Mouse (Mus musculus) testis, adult 2 months (tissue): ENCODE results near the gene Casc3. TPM values are rescaled to one million over a fixed set of nuclear protein-coding genes. Genes with fewer than 3 reads are reported as not detected.

Source experiments
- H3K27ac ChIP-seq: fragments of 200-500 bp; 2 replicates; pipeline ENCODE4 v1.5.1; 2012; ENCODE audit warnings: low read depth, low read length; ENCODE audit not compliant: control insufficient read depth, insufficient read depth
- H3K27me3 ChIP-seq: fragments of 200-500 bp; 2 replicates; pipeline ENCODE4 v1.6.1; 2012; ENCODE audit warnings: mild to moderate bottlenecking, low read length, moderate library complexity; ENCODE audit not compliant: control insufficient read depth, insufficient read depth
- H3K36me3 ChIP-seq: fragments of 200-500 bp; 2 replicates; pipeline ENCODE4 v1.6.1; 2012; ENCODE audit warnings: mild to moderate bottlenecking, low read length; ENCODE audit not compliant: control insufficient read depth, insufficient read depth
- H3K4me1 ChIP-seq: fragments of 200-500 bp; 2 replicates; pipeline ENCODE4 v1.6.1; 2012; ENCODE audit warnings: low read length; ENCODE audit not compliant: control insufficient read depth, insufficient read depth
- H3K4me3 ChIP-seq: fragments of 200-500 bp; 2 replicates; pipeline ENCODE4 v1.5.1; 2012; ENCODE audit warnings: low read depth, mild to moderate bottlenecking, low read length, moderate library complexity, mixed read lengths; ENCODE audit not compliant: control insufficient read depth
- CTCF ChIP-seq: fragments of 200-500 bp; IDR thresholded peaks from 2 replicates; pipeline ENCODE4 v1.5.1; 2012; ENCODE audit warnings: low read depth, mild to moderate bottlenecking, inconsistent platforms, low read length, moderate library complexity; ENCODE audit not compliant: control insufficient read depth, insufficient read depth, insufficient replicate concordance
- POLR2A ChIP-seq: fragments of 200-500 bp; IDR thresholded peaks from 2 replicates; pipeline ENCODE4 v1.6.1; 2012; ENCODE audit warnings: low read depth, mild to moderate bottlenecking, inconsistent platforms, low read length, moderate library complexity; ENCODE audit not compliant: control insufficient read depth
- polyA plus RNA-seq: library from polyadenylated mRNA; depleted of rRNA; stranded (reverse); fragments of >200 nt; gene quantifications from 2 replicates; pipeline ENCODE4 v1.2.3, GENCODE M21; 2012

The Casc3 gene
- polyA plus RNA-seq, 1 experiment = 24.9 TPM

- Histone ChIP-seq H3K27me3 (no peaks in the 10 kb centered on the region), H3K36me3 (no peaks in the 10 kb centered on the region), H3K27ac (peak overlapping the region; percentile 82), H3K4me1 (peaks cover 27% of the 10 kb centered on the region), H3K4me3 (peak overlapping the region; percentile 25)
- TF ChIP-seq CTCF (no peak), POLR2A (no peak)
Measured at GRCm38 (mm10) chr11:98783236-98783696, 21.4 kb upstream of the Casc3 start.

GRCm38 (mm10) chr11:98784139-98784538, 20.6 kb upstream of the Casc3 start:
- Histone ChIP-seq H3K27ac (peak overlapping the region; percentile 34; the same call in 1 of the 2 replicates), H3K27me3 (no peaks in the 10 kb centered on the region), H3K4me1 (peaks cover 30% of the 10 kb centered on the region), H3K36me3 (no peaks in the 10 kb centered on the region), H3K4me3 (no peak overlapping the region)
- TF ChIP-seq CTCF (no peak), POLR2A (no peak)

GRCm38 (mm10) chr11:98785214-98785613, 19.5 kb upstream of the Casc3 start:
- H3K27me3 ChIP-seq = no peaks in the 10 kb centered on the region
- no peak overlapping the region for H3K27ac ChIP-seq
- no peak overlapping the region for H3K4me3 ChIP-seq
- H3K4me1 ChIP-seq = peaks cover 30% of the 10 kb centered on the region
- TF ChIP-seq CTCF (no peak), POLR2A (no peak)
- H3K36me3 ChIP-seq = no peaks in the 10 kb centered on the region

DNA sequence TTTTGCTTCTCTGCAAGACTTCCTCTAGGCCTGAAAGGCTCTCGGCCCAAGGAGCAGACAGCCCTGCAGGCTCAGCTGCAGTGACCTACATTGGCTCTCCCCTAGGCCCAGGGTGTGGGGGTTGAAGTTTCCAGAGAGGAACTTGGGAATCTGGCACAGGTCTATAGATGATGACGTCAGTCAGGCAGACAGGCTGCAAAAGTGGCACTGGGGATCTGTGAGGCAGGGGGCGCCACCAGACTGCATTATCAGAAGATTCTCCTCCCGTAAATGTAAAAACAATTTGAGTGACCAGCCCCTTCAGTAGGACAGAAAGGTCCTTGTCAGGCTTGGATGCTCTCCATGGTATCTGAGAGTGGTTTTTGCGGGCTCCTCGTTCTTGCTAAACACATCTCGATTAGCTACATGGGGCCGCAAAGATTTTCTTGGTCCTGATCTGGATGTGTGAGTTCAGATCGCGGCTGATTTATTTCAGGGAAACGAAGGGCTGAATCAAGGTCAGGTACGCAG, 18.9 kb upstream of the Casc3 start:
- no peak; the same call in 1 of the 2 replicates for TF ChIP-seq POLR2A
- TF ChIP-seq CTCF = no peak; the same call in 1 of the 2 replicates
- no peaks in the 10 kb centered on the region for H3K27me3 ChIP-seq
- no peaks in the 10 kb centered on the region for H3K36me3 ChIP-seq
- H3K4me1 ChIP-seq = peaks cover 30% of the 10 kb centered on the region
- H3K4me3 ChIP-seq = no peak overlapping the region
- peak overlapping the region; percentile 78 for H3K27ac ChIP-seq

DNA sequence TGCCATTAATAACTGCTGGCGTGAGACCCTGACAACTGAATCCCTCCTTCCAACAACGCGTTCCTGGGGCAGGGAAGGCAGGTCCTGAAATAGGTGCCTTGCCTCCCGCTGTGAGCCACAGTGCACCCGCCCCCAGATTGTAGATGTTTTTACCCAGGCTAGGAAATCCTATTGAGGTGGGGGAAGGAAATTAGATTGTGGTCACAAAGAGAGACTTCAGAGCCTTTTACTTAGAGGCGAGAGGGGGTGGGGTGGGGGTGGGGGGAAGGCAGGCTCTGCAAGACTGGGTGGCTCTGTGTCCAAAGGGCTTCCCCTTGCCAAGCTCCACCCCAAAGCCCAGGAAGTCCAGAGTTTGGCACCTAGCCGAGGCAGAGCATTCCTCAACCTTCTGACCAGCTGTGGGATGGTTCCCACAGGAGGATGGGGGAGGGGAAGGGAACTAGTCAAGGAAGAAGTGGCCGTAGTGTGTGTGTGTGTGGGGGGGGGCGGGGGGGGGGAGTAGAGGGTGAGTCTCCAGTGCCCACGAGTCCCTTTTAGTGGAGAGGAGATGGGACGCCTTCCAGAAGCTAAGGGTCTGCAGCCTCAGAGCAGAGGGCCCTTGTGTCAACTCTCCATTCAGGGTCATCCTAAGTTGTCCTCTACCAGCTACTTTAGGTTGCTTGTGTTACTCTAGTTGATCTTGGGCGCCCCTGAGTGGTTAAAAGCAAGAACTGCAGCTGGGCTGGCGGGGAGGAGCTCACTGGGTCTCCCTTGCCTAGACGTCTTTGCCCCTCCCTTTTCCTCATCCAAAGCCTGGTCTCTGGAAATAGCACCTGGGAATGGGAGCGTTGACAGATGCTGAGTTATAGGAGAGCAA, 18.1 kb upstream of the Casc3 start:
- TF ChIP-seq CTCF = peak; percentile 84; the same call in 1 of the 2 replicates
- TF ChIP-seq POLR2A = no peak
- Histone ChIP-seq H3K27ac (peak overlapping the region; percentile 78), H3K4me1 (peaks cover 29% of the 10 kb centered on the region), H3K4me3 (no peak overlapping the region), H3K27me3 (no peaks in the 10 kb centered on the region), H3K36me3 (no peaks in the 10 kb centered on the region)

GRCm38 (mm10) chr11:98787229-98787628, 17.5 kb upstream of the Casc3 start:
- no peak overlapping the region for H3K27ac ChIP-seq
- peaks cover 26% of the 10 kb centered on the region for H3K4me1 ChIP-seq
- no peak overlapping the region for H3K4me3 ChIP-seq
- TF ChIP-seq POLR2A = no peak
- no peak for TF ChIP-seq CTCF
- no peaks in the 10 kb centered on the region for H3K27me3 ChIP-seq
- no peaks in the 10 kb centered on the region for H3K36me3 ChIP-seq

- Histone ChIP-seq H3K4me3 (no peak overlapping the region), H3K27ac (no peak overlapping the region), H3K4me1 (peaks cover 24% of the 10 kb centered on the region), H3K36me3 (no peaks in the 10 kb centered on the region), H3K27me3 (no peaks in the 10 kb centered on the region)
- TF ChIP-seq POLR2A (no peak), CTCF (no peak)
Measured at GRCm38 (mm10) chr11:98787691-98788090, 17.0 kb upstream of the Casc3 start.

- H3K27ac ChIP-seq = no peak overlapping the region
- no peaks in the 10 kb centered on the region for H3K36me3 ChIP-seq
- no peaks in the 10 kb centered on the region for H3K27me3 ChIP-seq
- no peak for TF ChIP-seq POLR2A
- TF ChIP-seq CTCF = no peak
- no peak overlapping the region for H3K4me3 ChIP-seq
- H3K4me1 ChIP-seq = peaks cover 19% of the 10 kb centered on the region
Measured at GRCm38 (mm10) chr11:98788139-98788538, 16.6 kb upstream of the Casc3 start.
